Mouse (Mus musculus) kidney, adult 2 months (tissue): ENCODE data around the gene Cers2.

Experiments
- CTCF ChIP-seq: fragments of 200-500 bp; conservative IDR thresholded peaks from 2 replicates; pipeline ENCODE4 v1.5.1; 2011; ENCODE audit warnings: low read depth, mild to moderate bottlenecking, control low read depth, low read length, moderate library complexity, mixed read lengths; ENCODE audit not compliant: insufficient read depth, insufficient read length
- POLR2A ChIP-seq: fragments of 200-500 bp; IDR thresholded peaks from one replicate; pipeline ENCODE4 v1.6.1; 2011; ENCODE audit warnings: low read depth, low read length, control low read depth

DNA sequence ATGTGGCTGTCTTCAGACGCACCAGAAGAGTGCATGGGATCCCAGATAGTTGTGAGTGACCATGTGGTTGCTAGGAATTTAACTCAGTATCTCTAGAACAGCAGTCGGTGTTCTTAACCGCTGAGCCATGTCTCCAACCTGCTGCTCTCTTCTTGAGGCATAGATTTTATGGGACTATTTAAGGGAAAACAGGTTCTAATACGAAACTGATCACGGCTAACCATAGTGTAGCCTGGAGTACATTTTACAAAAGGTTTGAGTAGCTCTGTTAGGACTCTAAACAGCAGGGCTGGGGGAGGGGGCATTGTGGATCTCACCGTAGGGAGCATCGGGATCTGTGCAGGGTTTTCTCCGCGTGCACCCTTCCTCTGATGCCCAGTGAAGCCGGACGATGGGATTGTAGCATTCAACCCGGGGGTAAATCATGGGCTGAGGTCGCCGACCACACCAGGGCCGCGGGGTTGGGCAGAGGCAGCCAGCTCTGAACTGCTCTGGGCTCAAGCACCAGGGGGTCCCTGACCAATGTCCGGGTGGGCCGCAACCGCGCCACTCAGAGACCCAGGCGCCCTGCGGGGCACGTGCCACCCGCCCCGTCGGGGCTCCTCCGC, at the start of gene Cers2:
- TF ChIP-seq CTCF (no peak), POLR2A (no peak)
